Mouse (Mus musculus) erythroblast, embryonic 14.5 days (primary cell): Measurements from ENCODE around the gene Pglyrp2.

ENCODE experiments used
- GATA1 ChIP-seq: IDR thresholded peaks from 2 replicates; pipeline ENCODE4 v1.6.1; 2012; ENCODE audit warnings: low read length, inconsistent platforms, mixed read lengths
- TAL1 ChIP-seq: IDR thresholded peaks from 3 replicates; pipeline ENCODE4 v1.6.1; 2012; ENCODE audit warnings: low read length, inconsistent platforms, mixed read lengths

DNA sequence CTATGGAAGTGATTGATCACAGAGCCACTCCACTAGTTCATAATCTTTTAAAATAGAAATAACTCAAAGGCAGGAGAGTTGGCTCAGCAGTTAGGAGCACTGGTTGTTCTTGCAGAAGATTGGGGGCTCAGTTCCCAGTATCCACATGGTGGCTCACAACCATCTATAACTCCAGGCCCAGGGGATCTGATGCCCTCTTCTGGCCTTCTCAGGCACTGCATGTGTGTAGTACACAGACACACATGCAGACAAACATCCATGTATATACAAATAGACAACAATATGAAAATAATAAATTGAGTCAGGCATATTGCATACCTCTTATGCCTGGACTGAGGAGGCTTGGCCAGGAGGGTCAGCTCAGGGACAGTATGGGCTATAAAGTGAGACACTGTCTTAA, 23.2 kb upstream of the Pglyrp2 start:
- TF ChIP-seq TAL1 (no peak), GATA1 (no peak)
